Mouse (Mus musculus) c-Kit-negative CD71-positive TER-119-positive erythroid progenitor cells, embryonic 14.5 days (primary cell): ENCODE measurements around the gene Pex16.
"Not testable (repeated sequence)": the region's sequence is repeated elsewhere in the genome, so short reads cannot be mapped to it uniquely, and the experiment has no call there.

Source experiments
- DNase-seq: peaks from one replicate; pipeline ENCODE4 v3.0.0-alpha.2; 2013; ENCODE audit warnings: low read depth, low spot score

Pex16 gene

GRCm38 (mm10) chr2:92388081-92388517, 13.6 kb downstream of the Pex16 start:
- DNase-seq, result no peak

GRCm38 (mm10) chr2:92388891-92389641, 14.6 kb downstream of the Pex16 start:
- DNase-seq, result no peak

GRCm38 (mm10) chr2:92389645-92390044, 15.2 kb downstream of the Pex16 start:
- DNase-seq, result no peak

DNA sequence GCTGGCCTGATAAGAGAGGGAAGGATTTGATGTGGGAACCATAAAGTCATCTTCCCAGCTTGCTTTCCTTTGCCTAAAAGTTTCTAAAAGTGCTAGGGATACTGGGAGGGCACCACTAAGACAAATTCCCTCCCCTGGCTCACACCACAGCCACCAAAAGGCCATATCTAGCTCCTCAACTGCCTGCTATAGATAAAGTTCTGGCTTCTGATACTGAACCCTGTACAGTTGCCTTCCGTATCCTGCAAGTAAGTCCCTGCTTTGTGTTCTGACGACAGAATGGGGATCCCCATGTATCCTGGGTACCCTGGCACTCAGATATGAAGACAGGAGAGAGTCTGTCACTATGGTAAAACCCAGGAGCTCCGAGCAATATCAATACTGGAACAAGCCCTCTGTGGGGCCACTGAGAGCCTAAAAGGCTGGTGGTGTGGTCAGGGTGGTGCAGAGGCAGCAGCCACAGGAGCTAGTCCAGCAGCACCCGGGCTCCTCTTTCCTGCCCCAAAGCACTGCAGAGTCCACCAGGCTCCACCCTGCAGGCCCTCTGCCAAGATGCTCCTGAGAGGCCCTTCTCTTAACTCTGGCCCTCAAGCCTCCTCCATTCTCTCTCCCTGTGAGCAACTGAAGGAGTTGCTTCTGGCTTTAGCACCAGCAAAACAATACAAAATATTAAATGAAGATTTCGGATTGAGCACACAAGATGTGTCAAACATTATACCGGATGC, 15.9 kb downstream of the Pex16 start:
- DNase-seq, result no peak

GRCm38 (mm10) chr2:92391116-92391515, 16.6 kb downstream of the Pex16 start:
- no peak for DNase-seq

DNA sequence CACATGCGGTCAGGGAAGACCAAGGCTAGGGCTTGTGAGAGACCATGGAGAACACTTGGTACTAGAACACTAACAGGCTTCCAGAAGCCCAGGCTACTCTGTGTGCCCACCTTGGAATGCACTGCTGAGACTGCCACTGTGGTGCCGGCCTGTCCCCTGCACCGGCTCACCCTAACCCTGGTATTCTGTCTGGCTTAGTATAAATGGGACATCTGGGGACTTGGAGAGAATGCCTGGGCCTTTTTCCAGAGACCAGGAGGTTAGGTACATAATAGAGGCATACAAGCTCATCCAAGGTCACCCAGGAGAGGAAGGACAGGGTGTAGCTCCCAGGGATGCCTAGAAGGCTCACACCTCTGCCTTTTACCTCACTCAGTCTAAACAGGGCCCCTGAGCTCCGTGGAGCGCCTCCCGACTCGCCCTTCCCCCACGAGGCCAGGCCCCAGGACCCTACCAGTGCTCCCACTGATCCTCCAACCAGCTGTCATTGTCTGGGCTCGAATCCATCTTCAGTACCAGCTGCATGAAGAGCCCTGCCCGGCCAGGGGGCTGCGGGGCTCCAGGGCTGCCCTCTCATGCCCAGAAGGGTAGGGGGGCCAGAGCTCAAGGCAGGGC, 17.3 kb downstream of the Pex16 start:
- DNase-seq, result no peak

GRCm38 (mm10) chr2:92392318-92393264, 18.1 kb downstream of the Pex16 start:
- DNase-seq, result no peak

GRCm38 (mm10) chr2:92395535-92395934, 21.1 kb downstream of the Pex16 start:
- DNase-seq, result no peak

- DNase-seq, result no peak
Observed at GRCm38 (mm10) chr2:92397436-92397835, 23.0 kb downstream of the Pex16 start.

DNA sequence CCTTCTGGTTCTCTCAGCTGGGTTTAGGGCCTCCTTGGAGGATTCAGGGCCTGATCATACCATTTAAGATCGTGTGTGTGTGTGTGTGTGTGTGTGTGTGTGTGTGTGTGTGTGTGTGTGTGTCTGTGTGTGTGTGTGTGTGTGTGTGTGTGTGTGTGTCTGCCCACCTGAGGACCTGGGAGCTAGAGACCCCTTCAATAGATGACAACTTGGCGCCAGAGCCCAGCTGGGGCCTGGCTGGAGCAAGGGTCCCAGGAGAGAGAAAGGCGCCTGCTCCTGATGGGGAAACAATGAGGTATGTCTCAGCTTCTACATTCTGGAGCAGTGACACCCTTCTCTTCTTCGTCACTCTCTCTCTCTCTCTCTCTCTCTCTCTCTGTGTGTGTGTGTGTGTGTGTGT, 25.4 kb downstream of the Pex16 start:
- not testable (repeated sequence) for DNase-seq

- DNase-seq, result no peak
Observed at GRCm38 (mm10) chr2:92400682-92401081, 26.2 kb downstream of the Pex16 start.

GRCm38 (mm10) chr2:92401091-92401561, 26.6 kb downstream of the Pex16 start, which contains the start of gene Mapk8ip1:
Gene Mapk8ip1 (minus strand): TSS chr2:92401263.
- no peak for DNase-seq

GRCm38 (mm10) chr2:92402591-92403326, 28.3 kb downstream of the Pex16 start:
- DNase-seq, result no peak

DNA sequence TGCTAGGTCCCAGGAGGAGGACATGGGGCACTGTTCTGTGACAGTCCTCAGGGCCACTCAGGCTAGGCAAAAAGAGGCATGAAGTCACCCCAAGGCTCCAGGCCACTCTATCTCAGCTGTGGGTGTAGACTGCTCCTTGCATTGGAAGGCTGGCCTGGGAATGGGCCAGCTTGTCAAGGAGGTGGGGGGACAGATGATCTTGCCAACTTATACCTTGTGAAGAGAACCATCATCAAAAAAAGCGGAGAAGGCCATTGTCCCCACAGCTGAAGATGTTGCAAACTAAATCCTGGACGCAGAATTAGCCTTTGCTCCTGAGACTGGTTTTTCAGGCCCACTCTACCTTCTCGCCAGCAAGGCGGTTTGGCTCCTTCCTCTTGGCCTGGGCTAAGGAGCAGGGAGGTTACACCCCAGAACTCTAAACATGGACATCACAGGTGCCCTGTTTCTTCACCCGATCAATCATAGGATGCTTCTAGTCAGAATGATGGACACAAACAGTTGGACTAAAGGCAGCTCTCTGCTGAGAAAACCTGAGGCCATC, 29.4 kb downstream of the Pex16 start:
- DNase-seq, result no peak

DNA sequence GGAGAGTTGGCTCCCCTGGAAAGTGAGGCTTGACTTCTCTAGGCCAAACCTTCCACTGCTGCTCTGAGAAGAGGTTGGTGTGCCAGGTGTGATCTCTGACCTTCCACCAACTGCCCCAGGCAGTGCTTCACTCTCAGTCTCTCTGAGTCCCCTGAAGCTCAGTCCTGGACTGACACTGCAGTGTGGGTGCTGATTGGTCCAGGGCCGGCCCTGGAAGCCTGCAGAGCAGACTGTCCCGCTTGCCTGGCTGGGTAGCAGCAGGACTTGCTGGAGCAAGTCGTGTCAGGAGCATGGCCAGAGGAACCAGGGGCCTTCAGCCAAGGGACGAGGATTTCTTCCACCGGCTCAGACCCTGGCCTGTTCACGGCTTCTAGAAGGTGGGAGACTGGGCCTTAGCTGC, 30.3 kb downstream of the Pex16 start:
- DNase-seq, result no peak

DNA sequence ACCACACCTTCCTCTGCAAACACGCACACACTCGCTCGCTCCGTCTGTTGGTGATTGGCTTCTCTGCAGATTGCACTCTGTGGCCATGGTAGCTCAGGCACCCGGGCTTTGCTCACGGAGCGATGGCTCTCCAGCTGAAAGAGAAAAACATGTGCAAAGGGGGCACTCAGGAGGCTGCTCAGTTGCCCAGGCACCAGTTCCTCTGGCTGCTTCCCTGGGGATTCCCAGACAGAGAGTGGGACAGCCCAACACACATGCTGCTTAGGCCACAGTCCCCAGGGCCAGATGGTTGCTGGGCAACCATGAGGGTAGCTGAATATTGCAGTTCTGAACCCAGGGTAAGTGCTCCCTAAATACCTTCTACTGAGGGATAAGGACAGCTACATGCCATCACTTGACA, 31.2 kb downstream of the Pex16 start:
- no peak for DNase-seq

DNA sequence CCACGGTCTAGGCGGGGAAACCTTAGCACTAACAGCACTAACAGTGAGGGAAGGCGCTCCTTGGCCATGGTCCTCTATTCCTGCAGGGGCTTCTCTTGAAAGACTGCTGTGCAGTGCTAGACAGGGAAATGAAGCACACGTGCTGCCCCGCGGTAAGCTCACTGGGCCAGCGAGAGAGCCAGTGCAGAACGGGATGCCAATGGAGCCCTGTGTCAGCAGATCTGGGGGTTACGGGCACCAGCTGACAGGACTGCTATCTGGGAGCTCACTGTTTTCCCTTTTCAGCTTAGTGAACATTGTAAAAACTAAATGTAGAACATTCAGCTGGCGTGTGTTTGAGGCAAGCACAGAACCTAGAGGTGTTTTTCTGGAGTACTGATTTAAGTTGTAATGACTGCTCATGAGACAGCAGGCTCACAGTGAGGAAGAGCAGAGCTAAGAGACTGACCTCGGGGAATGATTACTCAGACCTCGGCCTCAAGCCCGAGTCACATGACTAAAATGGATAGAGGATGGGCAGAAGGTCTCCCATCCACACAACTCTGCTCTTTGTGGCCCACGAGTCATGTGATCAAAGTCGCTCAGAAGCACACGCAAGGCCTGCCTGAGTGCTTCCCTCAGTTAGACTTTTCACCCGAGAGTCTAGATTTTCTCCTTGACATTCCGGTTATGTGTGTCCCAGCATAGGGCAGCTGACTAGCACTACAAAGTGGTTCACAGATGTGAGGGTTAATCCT, 34.0 kb downstream of the Pex16 start:
- DNase-seq, result no peak

DNA sequence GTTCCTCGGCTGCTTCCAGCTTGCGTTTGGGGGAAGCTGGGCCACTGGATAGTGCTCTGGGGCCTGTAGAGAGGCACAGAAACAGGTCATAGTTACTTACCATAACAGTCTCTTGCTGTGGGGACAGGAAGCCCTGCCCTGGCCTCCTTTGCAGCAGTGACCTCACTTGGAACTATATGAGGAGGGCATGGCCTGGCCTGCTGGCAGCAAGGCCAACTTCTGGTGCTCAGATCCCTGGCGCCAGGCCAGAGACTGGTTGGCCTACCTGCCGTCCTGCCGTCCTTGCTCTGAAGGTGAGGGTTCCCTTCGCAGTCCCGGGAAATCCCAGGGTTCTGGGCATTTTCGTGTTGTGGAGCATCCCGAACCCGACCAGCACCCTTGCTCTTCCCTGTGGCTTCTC, 37.2 kb downstream of the Pex16 start:
- DNase-seq, result no peak

- no peak for DNase-seq
Observed at GRCm38 (mm10) chr2:92421723-92422387, 47.4 kb downstream of the Pex16 start.
